Mouse (Mus musculus) stomach, embryonic 16.5 days (tissue): Measurements from ENCODE around the gene Gm17581. TPM values are rescaled to one million over a fixed set of nuclear protein-coding genes. Genes with fewer than 3 reads are reported as not detected.
"Not testable (repeated sequence)": the region's sequence is repeated elsewhere in the genome, so short reads cannot be mapped to it uniquely, and the experiment has no call there.

Experiments used
- ATAC-seq: fragments of 200-750 bp; cut with Nextera tagmentation; 2 replicates; pipeline ENCODE4 v1.8.0; 2017; ENCODE audit warnings: moderate number of reproducible peaks, moderate TSS enrichment; ENCODE audit not compliant: insufficient read depth, low FRiP score
- H3K27ac ChIP-seq: fragments of 300-500 bp; sonication (generic); 2 replicates; pipeline ENCODE4 v1.5.1; 2014; ENCODE audit warnings: low read length
- H3K27me3 ChIP-seq: fragments of 300-500 bp; sonication (generic); 2 replicates; pipeline ENCODE4 v1.6.1; 2014; ENCODE audit warnings: low read length, control low read depth, mixed read lengths; ENCODE audit not compliant: control insufficient read depth, insufficient read depth
- H3K36me3 ChIP-seq: fragments of 300-500 bp; sonication (generic); 2 replicates; pipeline ENCODE4 v1.6.1; 2014; ENCODE audit warnings: low read length; ENCODE audit not compliant: control insufficient read depth, insufficient read depth
- H3K4me1 ChIP-seq: fragments of 300-500 bp; sonication (generic); 2 replicates; pipeline ENCODE4 v1.6.1; 2014; ENCODE audit warnings: low read length, control low read depth, mixed read lengths; ENCODE audit not compliant: control insufficient read depth, insufficient read depth
- H3K4me2 ChIP-seq: fragments of 300-500 bp; sonication (generic); 2 replicates; pipeline ENCODE4 v1.6.1; 2014; ENCODE audit warnings: low read depth, low read length, mixed read lengths
- H3K4me3 ChIP-seq: fragments of 300-500 bp; sonication (generic); replicated peaks from 2 replicates; pipeline ENCODE4 v1.5.1; 2014; ENCODE audit warnings: mild to moderate bottlenecking, low read length
- H3K9ac ChIP-seq: fragments of 300-500 bp; sonication (generic); 2 replicates; pipeline ENCODE4 v1.6.1; 2014; ENCODE audit warnings: low read length
- H3K9me3 ChIP-seq: fragments of 300-500 bp; sonication (generic); replicated peaks from 2 replicates; pipeline ENCODE4 v1.6.1; 2016; ENCODE audit warnings: low read length, control low read depth; ENCODE audit not compliant: control insufficient read depth
- WGBS: fragments of 180-500 bp; shearing (Covaris S2); extraction: QIAGEN DNeasy Blood & Tissue Kit; methylation state at CpG from one replicate; pipeline ENCODE4 v1.1.7; 2014; 5-methylcytosine and 5-hydroxymethylcytosine counted together
- polyA plus RNA-seq: library from polyadenylated mRNA; unstranded; fragments of >200 nt; fragmentation: Nextera tagmentation; extraction: Ambion mirVana; gene quantifications from 2 replicates; pipeline ENCODE4 v1.2.1, GENCODE M21; 2015

Gene Gm17581
- polyA plus RNA-seq = not detected in 2 replicates

DNA sequence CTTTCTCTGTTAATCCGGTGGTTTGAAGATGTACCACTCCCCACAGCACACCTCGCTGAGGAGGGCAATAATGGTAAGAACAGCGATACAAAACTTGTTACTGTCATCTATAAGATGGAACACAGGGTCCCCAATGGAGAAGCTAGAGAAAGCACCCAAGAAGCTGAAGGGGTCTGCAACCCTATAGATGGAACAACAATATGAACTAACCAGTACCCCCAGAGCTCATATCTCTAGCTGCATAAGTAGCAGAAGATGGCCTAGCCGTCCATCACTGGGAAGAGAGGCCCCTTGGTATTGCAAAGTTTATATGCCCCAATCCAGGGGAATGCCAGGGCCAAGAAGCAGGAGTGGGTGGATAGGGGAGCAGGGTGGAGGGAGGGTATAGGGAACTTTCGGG, at the start of gene Gm17581:
Gene Gm17581 (minus strand): TSS at position 101 of the 400 bp plus-strand sequence.
- H3K36me3 ChIP-seq, H3K4me3 ChIP-seq, H3K9ac ChIP-seq, H3K4me2 ChIP-seq, H3K27me3 ChIP-seq, ATAC-seq, H3K9me3 ChIP-seq, H3K4me1 ChIP-seq: not testable (repeated sequence)
- 87% methylated on average over 5 of the region's 5 CpGs for WGBS
- 0 out of 2 replicates have a peak within 1 kb of the TSS, but pooled peaks have one; percentile 24 for H3K27ac ChIP-seq

DNA sequence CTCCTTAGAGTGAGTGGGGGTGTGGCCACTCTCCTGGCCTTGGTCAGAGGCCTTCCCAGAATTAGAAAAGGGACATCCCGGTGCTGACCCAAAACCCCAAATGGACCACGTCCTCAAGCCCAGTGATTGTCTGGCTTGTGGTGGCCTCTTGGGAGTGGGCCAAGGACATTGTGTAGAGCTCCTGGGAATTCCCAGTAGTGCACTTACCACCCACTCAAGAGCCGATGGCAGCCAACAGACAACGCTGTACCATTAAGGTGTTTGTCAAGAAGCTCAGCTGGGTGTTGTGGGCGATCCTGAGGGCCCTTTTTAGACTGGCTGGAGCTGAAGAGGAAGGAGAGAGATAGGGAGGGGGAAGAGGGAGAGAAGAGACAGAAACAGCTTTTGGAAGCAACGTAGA, 48.9 kb upstream of the Gm17581 start:
- H3K27ac ChIP-seq = no peak overlapping the region
- no peak overlapping the region for H3K4me3 ChIP-seq
- H3K4me2 ChIP-seq = no peak overlapping the region
- no peaks in the 10 kb centered on the region for H3K36me3 ChIP-seq
- no peak overlapping the region for H3K9ac ChIP-seq
- H3K4me1 ChIP-seq = no peaks in the 10 kb centered on the region
- no peaks in the 10 kb centered on the region for H3K9me3 ChIP-seq
- no peaks in the 10 kb centered on the region for H3K27me3 ChIP-seq
- 83% methylated on average over 6 of the region's 6 CpGs for WGBS
- ATAC-seq = no peak

DNA sequence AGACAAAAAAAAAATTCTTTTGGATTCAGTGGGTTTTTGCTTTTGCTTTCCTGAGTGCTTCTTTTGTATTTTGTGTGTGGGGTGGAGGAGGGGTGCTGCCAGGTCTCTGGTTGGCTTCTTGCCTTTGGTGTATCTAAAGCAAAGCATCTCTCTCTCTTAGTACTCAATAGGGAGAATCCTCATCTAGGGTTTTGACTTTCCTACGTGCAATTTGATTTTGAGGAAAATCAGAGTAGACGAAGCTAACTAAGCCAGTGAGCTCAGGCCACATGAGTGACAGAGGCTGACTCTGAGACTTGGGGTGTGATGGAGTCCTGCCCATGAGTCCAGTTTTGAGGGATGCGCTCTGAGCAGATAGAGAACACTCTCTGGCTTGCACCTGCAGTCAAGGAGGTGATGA, 43.8 kb upstream of the Gm17581 start:
- peaks cover 2% of the 10 kb centered on the region; the same call in 1 of the 2 replicates for H3K4me1 ChIP-seq
- no peak overlapping the region for H3K27ac ChIP-seq
- 90% methylated on average over 3 of the region's 3 CpGs for WGBS
- H3K4me3 ChIP-seq = no peak overlapping the region
- no peaks in the 10 kb centered on the region for H3K36me3 ChIP-seq
- H3K4me2 ChIP-seq = no peak overlapping the region
- no peak overlapping the region for H3K9ac ChIP-seq
- no peak for ATAC-seq
- no peaks in the 10 kb centered on the region for H3K9me3 ChIP-seq
- peaks cover 14% of the 10 kb centered on the region for H3K27me3 ChIP-seq

DNA sequence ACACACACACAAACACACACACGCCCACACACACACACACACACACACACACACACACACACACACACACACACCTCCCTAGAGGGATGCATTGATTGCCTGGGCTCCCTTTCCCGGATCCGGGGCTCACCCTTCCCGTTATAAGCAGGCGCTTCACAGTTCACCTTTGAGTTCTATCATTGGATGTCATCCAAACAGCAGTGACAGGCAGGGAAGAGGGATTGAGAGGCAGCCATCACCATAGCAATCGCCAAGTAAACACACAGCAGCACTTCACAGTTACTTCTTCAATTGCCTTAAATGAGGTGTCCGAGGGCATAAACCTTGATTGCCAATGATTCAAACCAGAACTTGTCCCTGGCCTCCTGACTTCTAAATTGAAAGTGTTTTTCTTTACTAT, 43.4 kb upstream of the Gm17581 start:
- ATAC-seq = no peak
- Histone ChIP-seq H3K27me3 (peaks cover 18% of the 10 kb centered on the region), H3K4me1 (peaks cover 2% of the 10 kb centered on the region; the same call in 1 of the 2 replicates), H3K9me3 (no peaks in the 10 kb centered on the region), H3K36me3 (no peaks in the 10 kb centered on the region), H3K27ac (no peak overlapping the region), H3K9ac (no peak overlapping the region), H3K4me3 (no peak overlapping the region), H3K4me2 (no peak overlapping the region)
- 49% methylated on average over 7 of the region's 7 CpGs for WGBS

DNA sequence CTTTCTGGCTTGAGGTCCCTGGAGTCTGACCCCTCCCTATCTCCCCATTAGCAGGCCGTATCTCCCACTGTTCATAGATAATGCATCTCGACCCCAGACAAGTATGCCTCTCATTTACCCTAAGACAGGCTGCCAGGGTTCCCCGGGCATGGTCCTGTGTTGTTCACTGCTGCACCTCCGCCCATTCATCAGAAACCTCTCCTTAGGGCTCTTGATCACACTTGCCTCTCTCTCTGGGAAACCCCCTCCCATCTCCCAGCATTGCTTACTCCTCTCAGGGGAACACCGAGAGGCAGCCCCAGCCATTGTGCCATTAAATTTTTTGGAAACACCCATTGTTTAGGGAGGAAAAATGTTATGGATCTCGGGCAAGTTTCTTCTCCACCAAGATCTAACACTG, 42.3 kb upstream of the Gm17581 start:
- no peak overlapping the region for H3K4me2 ChIP-seq
- peaks cover 2% of the 10 kb centered on the region; the same call in 1 of the 2 replicates for H3K4me1 ChIP-seq
- H3K4me3 ChIP-seq = no peak overlapping the region
- no peak overlapping the region for H3K9ac ChIP-seq
- WGBS = 58% methylated on average over 6 of the region's 6 CpGs
- no peaks in the 10 kb centered on the region for H3K9me3 ChIP-seq
- no peak overlapping the region for H3K27ac ChIP-seq
- peaks cover 24% of the 10 kb centered on the region for H3K27me3 ChIP-seq
- H3K36me3 ChIP-seq = no peaks in the 10 kb centered on the region
- ATAC-seq = no peak

DNA sequence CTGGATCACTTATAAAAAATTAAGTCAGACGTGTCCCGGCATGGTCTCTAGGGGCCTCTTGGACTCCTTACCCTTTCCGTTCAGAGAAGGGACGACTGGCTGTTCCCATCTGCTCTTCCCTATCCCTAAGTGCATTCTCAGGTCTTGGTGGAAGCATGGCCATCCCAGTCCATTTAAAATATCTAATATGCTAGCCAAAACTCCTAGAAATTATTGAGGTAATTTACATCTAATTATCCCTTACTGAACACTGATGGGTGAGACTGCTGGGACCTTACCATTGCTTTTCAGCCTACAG, 42.0 kb upstream of the Gm17581 start:
- Histone ChIP-seq H3K27me3 (peaks cover 24% of the 10 kb centered on the region), H3K9me3 (no peaks in the 10 kb centered on the region), H3K36me3 (no peaks in the 10 kb centered on the region), H3K4me3 (no peak overlapping the region), H3K9ac (no peak overlapping the region), H3K4me1 (peaks cover 2% of the 10 kb centered on the region; the same call in 1 of the 2 replicates), H3K4me2 (no peak overlapping the region), H3K27ac (no peak overlapping the region)
- ATAC-seq = no peak
- 82% methylated on average over 4 of the region's 4 CpGs for WGBS

DNA sequence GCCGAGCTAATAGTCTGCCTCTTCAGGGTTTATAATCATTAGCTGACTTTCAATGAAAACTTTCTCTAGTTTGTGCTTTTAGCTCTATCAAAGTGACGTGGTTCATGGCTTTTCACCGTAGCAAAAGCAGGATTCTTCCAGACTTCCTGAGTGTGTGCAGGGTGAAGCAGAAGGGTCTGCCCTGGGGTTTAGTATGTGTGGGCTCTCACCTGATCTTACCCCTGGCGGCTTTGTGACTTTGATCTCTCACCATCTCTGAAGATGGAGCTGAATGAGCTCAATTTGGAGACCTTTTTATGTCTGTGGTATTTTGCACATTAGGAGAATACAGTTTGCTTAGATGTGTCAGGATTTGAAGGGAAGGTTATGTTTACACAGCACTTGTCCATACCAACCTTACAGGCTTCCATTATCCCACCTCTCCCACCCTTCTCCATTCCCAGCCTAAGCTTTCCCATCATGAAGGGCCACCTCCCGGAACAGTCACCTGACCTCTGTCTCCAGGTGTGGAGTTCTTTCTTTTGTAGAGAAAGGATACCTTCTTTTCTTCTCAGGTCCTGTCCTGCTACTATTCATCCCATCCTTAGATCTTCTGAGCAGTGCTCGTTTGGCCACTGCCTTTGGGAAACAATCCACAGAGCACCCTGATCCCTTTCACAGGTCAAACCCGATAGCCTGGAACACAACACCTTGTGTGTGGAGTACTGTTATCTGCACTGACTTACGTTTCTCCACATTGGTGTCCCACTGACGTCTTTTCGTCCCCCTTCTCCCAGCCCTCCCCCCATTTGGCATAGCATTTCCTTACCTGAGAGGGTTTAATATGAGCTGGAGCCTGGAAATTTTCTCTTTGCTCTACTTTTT, 41.4 kb upstream of the Gm17581 start:
- peaks cover 2% of the 10 kb centered on the region; the same call in 1 of the 2 replicates for H3K4me1 ChIP-seq
- H3K4me2 ChIP-seq = no peak overlapping the region
- no peak overlapping the region for H3K27ac ChIP-seq
- H3K36me3 ChIP-seq = no peaks in the 10 kb centered on the region
- no peak overlapping the region for H3K4me3 ChIP-seq
- WGBS = 53% methylated on average over 10 of the region's 10 CpGs
- H3K27me3 ChIP-seq = peaks cover 24% of the 10 kb centered on the region
- no peaks in the 10 kb centered on the region for H3K9me3 ChIP-seq
- H3K9ac ChIP-seq = no peak overlapping the region
- no peak for ATAC-seq

DNA sequence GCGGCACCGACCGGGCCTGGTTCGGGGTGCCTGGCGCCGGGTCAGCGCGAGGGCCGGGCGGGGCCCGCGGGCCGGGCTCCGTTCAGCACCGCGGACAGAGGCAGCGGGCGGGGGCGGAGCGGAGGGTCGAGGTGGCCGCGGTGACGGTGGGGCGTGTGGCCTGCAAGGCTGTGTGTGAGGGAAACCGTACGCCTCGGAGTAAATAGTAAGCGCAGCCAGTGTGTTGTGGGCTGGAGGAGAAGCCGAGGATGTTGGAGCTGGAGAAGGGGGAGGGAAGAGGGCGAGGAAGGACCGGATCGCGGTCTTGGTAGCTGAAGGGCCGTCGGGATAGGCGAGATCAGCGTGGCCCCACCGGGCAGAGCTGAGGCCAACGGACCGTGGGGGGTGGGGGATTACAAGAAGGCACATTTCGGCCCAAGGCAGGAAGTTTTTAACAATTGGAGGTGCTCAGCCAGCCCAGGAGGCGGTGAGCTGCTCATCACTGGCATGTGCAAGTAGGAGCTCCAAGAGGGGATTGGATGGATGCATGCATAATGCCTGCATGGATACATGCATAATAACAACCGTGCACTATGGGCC, 40.1 kb upstream of the Gm17581 start:
- no peak overlapping the region; the same call in 1 of the 2 replicates for H3K9ac ChIP-seq
- peak overlapping the region; percentile 58 for H3K4me3 ChIP-seq
- WGBS = under 1% methylated on average over 44 of the region's 44 CpGs
- peak overlapping the region; percentile 94 for H3K4me2 ChIP-seq
- H3K9me3 ChIP-seq = no peaks in the 10 kb centered on the region
- peaks cover 24% of the 10 kb centered on the region for H3K27me3 ChIP-seq
- peaks cover 2% of the 10 kb centered on the region; the same call in 1 of the 2 replicates for H3K4me1 ChIP-seq
- peak; percentile 72 for ATAC-seq
- H3K36me3 ChIP-seq = no peaks in the 10 kb centered on the region
- no peak overlapping the region for H3K27ac ChIP-seq

DNA sequence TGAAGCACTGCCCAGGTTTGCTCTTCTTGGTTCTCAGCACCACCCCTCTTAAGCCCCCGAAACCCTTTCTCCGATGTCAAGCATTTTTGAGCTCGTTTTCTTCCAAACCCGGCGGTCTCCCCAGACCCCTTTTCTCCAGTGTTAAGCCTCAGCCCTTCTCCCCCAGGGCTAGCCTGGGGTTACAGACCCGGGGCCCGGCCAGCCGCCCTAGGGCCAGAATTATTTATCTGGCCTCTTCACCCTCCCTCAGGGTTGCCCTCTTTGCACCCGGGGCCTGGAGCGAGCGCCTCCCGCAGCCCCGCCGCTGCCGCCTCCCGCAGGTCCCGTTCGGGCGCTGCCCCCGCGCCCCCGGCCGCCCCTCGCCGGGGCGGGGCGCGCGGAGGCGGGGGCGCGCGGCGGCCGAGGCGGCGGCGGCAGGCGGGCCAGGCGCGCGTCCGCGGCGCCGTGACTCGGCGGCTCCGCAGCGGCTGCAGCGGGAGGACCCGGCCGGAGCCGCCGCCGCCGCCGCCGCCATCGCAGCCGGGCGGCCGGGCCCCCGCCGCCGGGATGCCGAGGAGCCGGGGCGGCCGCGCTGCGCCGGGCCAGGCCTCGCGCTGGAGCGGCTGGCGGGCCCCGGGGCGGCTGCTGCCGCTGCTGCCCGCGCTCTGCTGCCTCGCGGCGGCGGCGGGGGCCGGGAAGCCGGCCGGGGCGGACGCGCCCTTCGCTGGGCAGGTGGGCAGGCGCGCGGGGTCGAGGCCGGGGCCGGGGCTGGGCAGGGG, 39.4 kb upstream of the Gm17581 start, which contains the start of gene Mmp24:
Gene Mmp24 (plus strand): TSS at position 416 of the 758 bp plus-strand sequence.
- H3K36me3 ChIP-seq = no peaks in the 10 kb centered on the region
- H3K9ac ChIP-seq = no peak within 1 kb of the TSS; the same call in 1 of the 2 replicates
- peak within 1 kb of the TSS; percentile 94 for H3K4me2 ChIP-seq
- H3K27me3 ChIP-seq = peaks cover 24% of the 10 kb centered on the region
- 2% methylated on average over 60 of the region's 100 CpGs for WGBS
- H3K9me3 ChIP-seq = no peaks in the 10 kb centered on the region
- no peak within 1 kb of the TSS for H3K27ac ChIP-seq
- peak within 1 kb of the TSS; percentile 58 for H3K4me3 ChIP-seq
- peaks cover 2% of the 10 kb centered on the region; the same call in 1 of the 2 replicates for H3K4me1 ChIP-seq
- peak; percentile 11; the same call in 1 of the 2 replicates for ATAC-seq
